Mouse (Mus musculus): ENCODE measurements around the gene Cdc42bpb.

DNA sequence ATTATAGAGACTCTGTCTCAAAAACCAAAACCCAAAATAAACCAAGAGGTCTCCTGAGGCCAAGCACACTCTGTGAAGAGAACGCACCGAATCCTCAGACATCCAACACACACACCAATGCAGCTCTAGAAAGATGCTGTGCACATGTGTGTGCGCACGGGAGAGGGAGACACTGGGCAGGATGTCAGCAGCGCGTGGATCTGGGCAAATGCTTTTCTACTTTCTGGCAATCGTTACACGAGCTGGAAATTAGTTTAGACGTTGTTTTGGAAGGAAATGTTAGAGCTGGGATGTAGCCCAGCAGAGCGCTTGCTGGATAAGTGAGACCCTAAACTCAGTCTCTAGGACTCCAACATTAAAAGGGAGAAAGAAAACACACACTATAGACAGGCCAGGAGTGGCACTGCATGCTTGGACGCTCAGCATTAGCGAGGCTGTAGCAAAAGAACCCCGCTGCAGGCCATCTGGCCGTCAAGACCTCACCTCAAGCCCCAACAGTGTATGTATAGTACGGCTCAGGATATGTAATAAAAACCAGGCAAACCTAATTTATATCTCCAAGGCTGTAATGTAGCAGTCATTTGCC, 44.4 kb downstream of the Cdc42bpb start:
- TF ChIP-seq CTCF (IDR thresholded peaks at IDR 0.05; ENCODE audit: control insufficient read depth, insufficient read depth, insufficient read length) (no peak), MYOD1 (IDR thresholded peaks at IDR 0.05; ENCODE audit: control insufficient read depth, insufficient read length, low read depth) (no peak)

Measured in C2C12 (cell line).